Mouse (Mus musculus): ENCODE measurements around the gene En2.

- TF ChIP-seq CTCF (IDR thresholded peaks at IDR 0.05; ENCODE audit: borderline replicate concordance, control insufficient read depth, extremely low read depth, insufficient read depth, low read length, poor library complexity): no peak
- no peak for TF ChIP-seq POLR2A (IDR thresholded peaks at IDR 0.05; ENCODE audit: control insufficient read depth, extremely low read depth, insufficient read depth, low read length, poor library complexity)
Observed at GRCm38 (mm10) chr5:28206448-28206847, 41.0 kb downstream of the En2 start.
